Mouse (Mus musculus) MEL (cell line): ENCODE results near the gene Coq10b.

Experiments used
- CTCF ChIP-seq, 3 experiments: IDR thresholded peaks in 2 of 3; conservative IDR thresholded peaks in 1 of 3; 2 replicates each; pipeline ENCODE4 v1.5.1; 2011 to 2012; ENCODE audit warnings: low read length in 3 of 3, low read depth in 2 of 3, mild to moderate bottlenecking in 2 of 3, improper control_type of control experiment in 1 of 3, inconsistent platforms in 1 of 3, mixed read lengths in 1 of 3, moderate library complexity in 1 of 3; ENCODE audit not compliant: control insufficient read depth in 1 of 3, insufficient read depth in 1 of 3, poor library complexity in 1 of 3, severe bottlenecking in 1 of 3
- EP300 ChIP-seq, 2 experiments: IDR thresholded peaks; 2 replicates each; pipeline ENCODE4 v1.6.1; 2011; ENCODE audit warnings: improper control_type of control experiment in 2 of 2, low read length in 2 of 2, low read depth in 1 of 2, mild to moderate bottlenecking in 1 of 2
- HCFC1 ChIP-seq: IDR thresholded peaks from 2 replicates; pipeline ENCODE4 v1.6.1; 2012; ENCODE audit warnings: low read depth, mild to moderate bottlenecking, inconsistent platforms, low read length, improper control_type of control experiment, moderate library complexity
- MYB ChIP-seq: IDR thresholded peaks from 2 replicates; pipeline ENCODE4 v1.6.1; 2011; ENCODE audit warnings: mild to moderate bottlenecking, low read depth, low read length, improper control_type of control experiment
- NELFE ChIP-seq: IDR thresholded peaks from 2 replicates; pipeline ENCODE4 v1.6.1; 2011; ENCODE audit warnings: low read depth, low read length, improper control_type of control experiment
- POLR2A ChIP-seq, 2 experiments: IDR thresholded peaks; 2 replicates each; pipeline ENCODE4 v1.6.1; 2011 to 2012; ENCODE audit warnings: low read length in 2 of 2, mild to moderate bottlenecking in 2 of 2, control low read depth in 1 of 2, improper control_type of control experiment in 1 of 2, low read depth in 1 of 2, moderate library complexity in 1 of 2; ENCODE audit not compliant: control insufficient read depth in 1 of 2, insufficient read depth in 1 of 2, poor library complexity in 1 of 2
- RCOR1 ChIP-seq: IDR thresholded peaks from 2 replicates; pipeline ENCODE4 v1.6.1; 2012; ENCODE audit warnings: low read depth, mild to moderate bottlenecking, inconsistent platforms, low read length, improper control_type of control experiment
- USF2 ChIP-seq, 2 experiments: IDR thresholded peaks; 2 replicates each; pipeline ENCODE4 v1.6.1; 2011 to 2012; ENCODE audit warnings: improper control_type of control experiment in 2 of 2, low read length in 2 of 2, borderline replicate concordance in 1 of 2, inconsistent platforms in 1 of 2, low read depth in 1 of 2, mild to moderate bottlenecking in 1 of 2; ENCODE audit not compliant: insufficient read depth in 1 of 2

DNA sequence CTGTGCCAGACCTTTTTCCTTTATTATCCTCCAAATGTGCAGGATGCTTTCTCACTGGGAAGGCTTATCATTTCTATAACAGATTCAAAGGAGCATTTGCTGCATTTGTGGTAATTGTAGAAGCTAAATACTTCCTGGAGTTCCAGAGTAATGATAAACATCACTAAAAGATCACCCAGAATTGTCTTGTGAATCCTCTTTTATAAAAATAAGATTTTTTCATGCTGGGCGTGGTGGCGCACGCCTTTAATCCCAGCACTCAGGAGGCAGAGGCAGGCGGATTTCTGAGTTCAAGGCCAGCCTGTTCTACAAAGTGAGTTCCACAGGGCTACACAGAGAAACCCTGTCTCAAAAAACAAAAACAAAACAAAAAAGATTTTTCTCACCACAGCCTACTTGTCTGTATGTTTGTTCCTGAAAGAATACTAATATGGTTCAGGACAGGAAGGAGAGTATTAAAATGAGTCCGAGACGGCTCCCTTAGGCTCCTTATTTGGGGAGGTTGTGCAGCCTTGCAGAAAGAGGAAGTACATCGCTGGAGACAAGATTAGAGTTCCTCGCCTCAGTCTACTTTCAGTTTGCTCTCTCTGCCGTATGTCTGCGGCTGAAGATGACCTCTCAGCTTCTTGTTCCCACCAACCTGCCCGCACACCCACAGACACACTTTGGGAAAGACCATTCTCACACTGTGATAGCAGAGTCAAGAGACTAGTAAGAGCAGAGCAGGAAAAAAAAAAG is 23.9 kb upstream of the Coq10b start:
- TF ChIP-seq RCOR1: 0 out of 2 replicates have a peak, but pooled peaks have one; percentile 6
- peak; percentile 4 to 39; a peak in 1 of 4 replicates for TF ChIP-seq EP300 (IDR thresholded peaks at IDR 0.05; ENCODE audit: low read depth in 1 of 2, low read length in 2 of 2)
- no peak for TF ChIP-seq CTCF (IDR thresholded peaks at IDR 0.05 in 2 of 3, conservative IDR thresholded peaks at IDR 0.05 in 1 of 3; ENCODE audit: control insufficient read depth in 1 of 3, insufficient read depth in 1 of 3, low read depth in 2 of 3, low read length in 3 of 3, poor library complexity in 1 of 3, severe bottlenecking in 1 of 3)
- TF ChIP-seq MYB: no peak
- TF ChIP-seq POLR2A (IDR thresholded peaks at IDR 0.05; ENCODE audit: control insufficient read depth in 1 of 2, insufficient read depth in 1 of 2, low read depth in 1 of 2, low read length in 2 of 2, poor library complexity in 1 of 2): peak in 1 of 2 experiments; percentile 76; a peak in 2 of 4 replicates
- TF ChIP-seq HCFC1: 0 out of 2 replicates have a peak, but pooled peaks have one; percentile 45
- no peak for TF ChIP-seq USF2 (IDR thresholded peaks at IDR 0.05; ENCODE audit: borderline replicate concordance in 1 of 2, insufficient read depth in 1 of 2, low read depth in 1 of 2, low read length in 2 of 2)
- TF ChIP-seq NELFE: peak; percentile 59
